In genomic region chr9:70135186-70135585, GRCm38 (mm10) we compare ENCODE assay signal across 15 mouse cellular contexts. TPM values are rescaled to one million over a fixed set of nuclear protein-coding genes. Genes with fewer than 3 reads are reported as not detected.
"Had no signal": no experiment of that assay in that cellular context is flagged by ENCODE, and none has a peak within 500 bp of the region (broad histone marks: within the 10 kb centered on the region; RNA-seq: fewer than 3 reads in every experiment).

No protein-coding gene starts in this region.

- DNase-seq: kidney, adult 8-10 months; kidney, postnatal 10 days; layer of hippocampus, postnatal 36 days; lung, embryonic 14.5 days; midbrain, embryonic 14.5 days; thymus, adult 2 months; thymus, postnatal 14 days; thymus, postnatal 4 days had no signal

- H3K27ac ChIP-seq: liver, embryonic 14.5 days; macrophage; stomach, postnatal 0 days had no signal

- ATAC-seq: inflammation-experienced regulatory T-cells, adult 6 months; intestine, embryonic 16.5 days; lung, postnatal 0 days had no signal

- H3K9ac ChIP-seq: liver, embryonic 14.5 days; lung, embryonic 14.5 days had no signal

- H3K4me2 ChIP-seq: lung, embryonic 14.5 days had no signal

- H3K4me3 ChIP-seq: left cerebral cortex, adult 2 months had no signal

RNA-seq across cellular contexts. Expression of gene Fam81a, which starts 7.2 kb away (rescaled TPM):
- polyA plus RNA-seq: macrophage had no signal
